Mouse (Mus musculus) gastrocnemius, adult 8-10 months (tissue): ENCODE results near the gene Sidt1. TPM values are rescaled to one million over a fixed set of nuclear protein-coding genes. Genes with fewer than 3 reads are reported as not detected.

Experiments
- total RNA-seq, 4 experiments: library from RNA; stranded (reverse); gene quantifications; 2 replicates each; pipeline ENCODE4 v1.2.4; 2022

The Sidt1 gene
- total RNA-seq, 4 experiments from 2014 or later: not detected

Other genes with a start within 250 kb of the Sidt1 start
- gene Atp6v1a, start 193.5 kb downstream of the Sidt1 start, total RNA-seq: 10 to 100 TPM; 16.2 to 27.1 (median 22.1) TPM
- 100 to 1,000 TPM; 188 to 278 (median 246) TPM for gene Naa50, start 193.4 kb downstream of the Sidt1 start, total RNA-seq
- 10 to 100 TPM; 32.1 to 59.9 (median 42.4) TPM for gene Usf3, start 159.9 kb downstream of the Sidt1 start, total RNA-seq
- gene Spice1, start 13.9 kb upstream of the Sidt1 start, total RNA-seq: 1 to 10 TPM; 3.7 to 7.3 (median 5.6) TPM
- not detected for gene Cfap44, start 61.6 kb upstream of the Sidt1 start, total RNA-seq
- gene Boc, start 225.7 kb upstream of the Sidt1 start, total RNA-seq: 1 to 10 TPM; 1.8 to 3.0 (median 2.3) TPM